Mouse (Mus musculus) cerebellum, postnatal 4 days (tissue): ENCODE results near the gene Spock2.
"Not testable (repeated sequence)": the region's sequence is repeated elsewhere in the genome, so short reads cannot be mapped to it uniquely, and the experiment has no call there.

Experiments used
- DNase-seq, 2 experiments: peaks; one replicate each; pipeline ENCODE4 v3.0.0; 2022; ENCODE audit warnings: low spot score in 2 of 2, mixed read lengths in 1 of 2

Spock2 gene

GRCm38 (mm10) chr10:60108321-60109111 lies 2.5 kb downstream of the Spock2 start:
- DNase-seq: no peak

GRCm38 (mm10) chr10:60109336-60109735 lies 3.3 kb downstream of the Spock2 start:
- DNase-seq: no peak

GRCm38 (mm10) chr10:60109989-60110388 lies 4.0 kb downstream of the Spock2 start:
- DNase-seq: no peak

- no peak for DNase-seq
Observed at GRCm38 (mm10) chr10:60110908-60111475, 5.0 kb downstream of the Spock2 start.

- no peak for DNase-seq
Observed at GRCm38 (mm10) chr10:60113965-60114690, 8.1 kb downstream of the Spock2 start.

GRCm38 (mm10) chr10:60115345-60116185 lies 9.5 kb downstream of the Spock2 start:
- peak; percentile 46 to 73 for DNase-seq

- no peak for DNase-seq
Observed at GRCm38 (mm10) chr10:60116997-60117396, 11.0 kb downstream of the Spock2 start.

- DNase-seq: no peak
Observed at GRCm38 (mm10) chr10:60118464-60118863, 12.4 kb downstream of the Spock2 start.

- no peak for DNase-seq
Observed at GRCm38 (mm10) chr10:60120630-60121029, 14.6 kb downstream of the Spock2 start.

- no peak for DNase-seq
Observed at GRCm38 (mm10) chr10:60124078-60124477, 18.1 kb downstream of the Spock2 start.

GRCm38 (mm10) chr10:60125529-60126327 lies 19.7 kb downstream of the Spock2 start:
- no peak for DNase-seq

GRCm38 (mm10) chr10:60128287-60128686 lies 22.3 kb downstream of the Spock2 start:
- DNase-seq: no peak

- DNase-seq: no peak
Observed at GRCm38 (mm10) chr10:60130504-60130903, 24.5 kb downstream of the Spock2 start.

GRCm38 (mm10) chr10:60133501-60133900 lies 27.5 kb downstream of the Spock2 start:
- DNase-seq: no peak

GRCm38 (mm10) chr10:60134201-60134600 lies 28.2 kb downstream of the Spock2 start:
- no peak for DNase-seq

GRCm38 (mm10) chr10:60136010-60136409 lies 30.0 kb downstream of the Spock2 start:
- DNase-seq: not testable (repeated sequence)

- no peak for DNase-seq
Observed at GRCm38 (mm10) chr10:60136935-60137334, 30.9 kb downstream of the Spock2 start.

- no peak for DNase-seq
Observed at GRCm38 (mm10) chr10:60138680-60139079, 32.7 kb downstream of the Spock2 start.

GRCm38 (mm10) chr10:60140751-60141150 lies 34.7 kb downstream of the Spock2 start:
- DNase-seq: no peak

GRCm38 (mm10) chr10:60141656-60142160 lies 35.7 kb downstream of the Spock2 start:
- no peak for DNase-seq
